8 mouse cellular contexts compared by ENCODE assay signal in the genomic region with DNA sequence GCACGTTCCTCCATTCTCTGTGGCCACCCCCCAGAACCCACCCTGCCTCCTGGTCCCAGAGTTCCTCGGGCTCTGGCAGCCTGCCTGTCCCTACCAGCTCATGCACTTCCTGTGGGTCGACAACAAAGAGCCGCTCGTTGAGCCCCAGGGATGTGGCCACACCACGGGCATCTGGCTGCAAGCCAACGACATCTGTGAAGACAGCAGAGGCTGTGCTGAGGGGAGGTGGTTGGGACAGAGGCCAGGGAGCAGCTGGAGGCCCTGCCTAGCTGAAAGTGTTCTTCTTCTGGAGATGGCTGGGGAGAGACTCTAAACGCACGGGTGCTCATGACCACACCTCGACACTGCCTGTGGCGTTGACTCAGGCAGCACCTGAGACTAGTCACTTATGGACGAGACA. TPM values are rescaled to one million over a fixed set of nuclear protein-coding genes. Genes with fewer than 3 reads are reported as not detected.
DNase-seq lines count a peak whose midpoint lies in the region; ATAC-seq lines count a peak whose summit lies in the region.

No protein-coding gene starts in this region.

- WGBS in heart, embryonic 10.5 days: 33% methylated on average over 12 of the region's 12 CpGs
- 31% methylated on average over 12 of the region's 12 CpGs for WGBS in kidney, embryonic 16.5 days
- WGBS in limb, embryonic 13.5 days: 14% methylated on average over 12 of the region's 12 CpGs
- WGBS in stomach, embryonic 16.5 days: 23% methylated on average over 12 of the region's 12 CpGs

- ATAC-seq in kidney, embryonic 16.5 days (ENCODE audit: low FRiP score, low TSS enrichment): peak; percentile 71
- ATAC-seq in limb, embryonic 13.5 days (ENCODE audit: low FRiP score, low read depth): peak; percentile 83
- peak; percentile 74 for ATAC-seq in stomach, embryonic 16.5 days (ENCODE audit: insufficient read depth, low FRiP score)

- H3K9ac ChIP-seq in kidney, embryonic 16.5 days (replicated peaks; ENCODE audit: low read length): no peak overlapping the region
- H3K9ac ChIP-seq in limb, embryonic 13.5 days: peak overlapping the region; percentile 13; the same call in 1 of the 2 replicates
- H3K9ac ChIP-seq in stomach, embryonic 16.5 days (ENCODE audit: low read length): 0 out of 2 replicates have a peak overlapping the region, but pooled peaks have one; percentile 4

- H3K9me3 ChIP-seq in heart, embryonic 10.5 days: no peaks in the 10 kb centered on the region
- H3K9me3 ChIP-seq in kidney, embryonic 16.5 days (ENCODE audit: low read length): no peaks in the 10 kb centered on the region
- H3K9me3 ChIP-seq in limb, embryonic 13.5 days: no peaks in the 10 kb centered on the region
- H3K9me3 ChIP-seq in stomach, embryonic 16.5 days (replicated peaks; ENCODE audit: control insufficient read depth, low read length): no peaks in the 10 kb centered on the region

- H3K36me3 ChIP-seq in heart, embryonic 10.5 days: peaks cover 19% of the 10 kb centered on the region; the same call in 1 of the 2 replicates
- H3K36me3 ChIP-seq in kidney, embryonic 16.5 days (ENCODE audit: insufficient read depth, low read length): peaks cover 18% of the 10 kb centered on the region; the same call in 1 of the 2 replicates
- H3K36me3 ChIP-seq in limb, embryonic 13.5 days: no peaks in the 10 kb centered on the region
- H3K36me3 ChIP-seq in stomach, embryonic 16.5 days (ENCODE audit: control insufficient read depth, insufficient read depth, low read length): no peaks in the 10 kb centered on the region

- H3K4me3 ChIP-seq in heart, embryonic 10.5 days: no peak overlapping the region
- H3K4me3 ChIP-seq in kidney, embryonic 16.5 days (ENCODE audit: low read length): no peak overlapping the region
- H3K4me3 ChIP-seq in limb, embryonic 13.5 days: no peak overlapping the region
- no peak overlapping the region for H3K4me3 ChIP-seq in stomach, embryonic 16.5 days (replicated peaks; ENCODE audit: low read length)

- no peak overlapping the region for H3K4me2 ChIP-seq in kidney, embryonic 16.5 days (replicated peaks; ENCODE audit: low read depth, low read length)
- H3K4me2 ChIP-seq in limb, embryonic 13.5 days (replicated peaks): peak overlapping the region; percentile 34
- 0 out of 2 replicates have a peak overlapping the region, but pooled peaks have one; percentile 1 for H3K4me2 ChIP-seq in stomach, embryonic 16.5 days (ENCODE audit: low read depth, low read length)

- peak overlapping the region; percentile 72 for H3K27ac ChIP-seq in heart, embryonic 10.5 days
- H3K27ac ChIP-seq in kidney, embryonic 16.5 days (ENCODE audit: low read length): peak overlapping the region; percentile 2; the same call in 1 of the 2 replicates
- H3K27ac ChIP-seq in limb, embryonic 13.5 days: peak overlapping the region; percentile 76
- peak overlapping the region; percentile 48; the same call in 1 of the 2 replicates for H3K27ac ChIP-seq in stomach, embryonic 16.5 days (ENCODE audit: low read length)

- peak; percentile 59 to 72 for DNase-seq in heart, adult 18-20 months
- DNase-seq in heart, postnatal 25 days (ENCODE audit: low spot score): no peak
- DNase-seq in cerebellum, postnatal 4 days (ENCODE audit: low spot score in 2 of 2): peak; percentile 85 to 95
- DNase-seq in heart, embryonic 10.5 days (ENCODE audit: low spot score): peak; percentile 88
- peak; percentile 38 for DNase-seq in neural tube, embryonic 10.5 days (ENCODE audit: extremely low spot score, low spot score)

- intact Hi-C loops in heart, postnatal 25 days (cut with DNase I): no loop called here

- peaks cover 65% of the 10 kb centered on the region for H3K4me1 ChIP-seq in heart, embryonic 10.5 days
- peaks cover 20% of the 10 kb centered on the region for H3K4me1 ChIP-seq in kidney, embryonic 16.5 days (ENCODE audit: insufficient read depth, low read length)
- peaks cover 36% of the 10 kb centered on the region for H3K4me1 ChIP-seq in limb, embryonic 13.5 days
- H3K4me1 ChIP-seq in stomach, embryonic 16.5 days (ENCODE audit: control insufficient read depth, insufficient read depth, low read length): peaks cover 8% of the 10 kb centered on the region

- H3K27me3 ChIP-seq in heart, embryonic 10.5 days (ENCODE audit: insufficient read depth, poor library complexity, severe bottlenecking): no peaks in the 10 kb centered on the region
- no peaks in the 10 kb centered on the region for H3K27me3 ChIP-seq in kidney, embryonic 16.5 days (ENCODE audit: insufficient read depth, low read length)
- H3K27me3 ChIP-seq in limb, embryonic 13.5 days: no peaks in the 10 kb centered on the region
- H3K27me3 ChIP-seq in stomach, embryonic 16.5 days (ENCODE audit: control insufficient read depth, insufficient read depth, low read length): no peaks in the 10 kb centered on the region

RNA-seq across cellular contexts. Expression of a gene that starts 17.1 kb away (rescaled TPM):
- total RNA-seq in heart, adult 18-20 months (2021): 10 to 100 TPM; 21.8 to 23.3 TPM
- 10 to 100 TPM; 20.7 to 26.5 TPM for total RNA-seq in heart, postnatal 25 days (2021)
- 10.2 and 13.4 TPM in 2 replicates for polyA plus RNA-seq in heart, embryonic 10.5 days (2016; fragmentation: Nextera tagmentation; extraction: Ambion mirVana)
- 36.3 and 36.4 TPM in 2 replicates for polyA plus RNA-seq in kidney, embryonic 16.5 days (2015; fragmentation: Nextera tagmentation; extraction: Ambion mirVana)
- polyA plus RNA-seq in limb, embryonic 13.5 days (2015; fragmentation: Nextera tagmentation; extraction: Ambion mirVana): 10.9 and 11.2 TPM in 2 replicates
- polyA plus RNA-seq in stomach, embryonic 16.5 days (2015; fragmentation: Nextera tagmentation; extraction: Ambion mirVana): 9.4 and 12.6 TPM in 2 replicates

RNA-seq across cellular contexts. Expression of a gene that starts 19.6 kb away (rescaled TPM):
- 1 to 10 TPM; 1.3 to 1.8 TPM for total RNA-seq in heart, adult 18-20 months (2021)
- 1 to 10 TPM; 1.4 to 1.8 TPM for total RNA-seq in heart, postnatal 25 days (2021)
- 0.11 and 0.18 TPM in 2 replicates for polyA plus RNA-seq in heart, embryonic 10.5 days (2016; fragmentation: Nextera tagmentation; extraction: Ambion mirVana)
- 0.45 and 0.60 TPM in 2 replicates for polyA plus RNA-seq in kidney, embryonic 16.5 days (2015; fragmentation: Nextera tagmentation; extraction: Ambion mirVana)
- polyA plus RNA-seq in limb, embryonic 13.5 days (2015; fragmentation: Nextera tagmentation; extraction: Ambion mirVana): 2.7 and 3.0 TPM in 2 replicates
- 6.4 and 18.3 TPM in 2 replicates for polyA plus RNA-seq in stomach, embryonic 16.5 days (2015; fragmentation: Nextera tagmentation; extraction: Ambion mirVana)

RNA-seq across cellular contexts. Expression of a gene that starts 27.6 kb away (rescaled TPM):
- total RNA-seq in heart, adult 18-20 months (2021): 10 to 100 TPM; 57.9 to 69.7 TPM
- total RNA-seq in heart, postnatal 25 days (2021): 10 to 100 TPM; 76.5 to 83.0 TPM
- polyA plus RNA-seq in heart, embryonic 10.5 days (2016; fragmentation: Nextera tagmentation; extraction: Ambion mirVana): 32.1 and 41.1 TPM in 2 replicates
- polyA plus RNA-seq in kidney, embryonic 16.5 days (2015; fragmentation: Nextera tagmentation; extraction: Ambion mirVana): 81.7 and 81.9 TPM in 2 replicates
- 39.5 and 41.7 TPM in 2 replicates for polyA plus RNA-seq in limb, embryonic 13.5 days (2015; fragmentation: Nextera tagmentation; extraction: Ambion mirVana)
- polyA plus RNA-seq in stomach, embryonic 16.5 days (2015; fragmentation: Nextera tagmentation; extraction: Ambion mirVana): 36.5 and 39.3 TPM in 2 replicates

RNA-seq across cellular contexts. Expression of a gene that starts 45.1 kb away (rescaled TPM):
- 10 to 100 TPM; 14.5 to 15.7 TPM for total RNA-seq in heart, adult 18-20 months (2021)
- 10 to 100 TPM; 12.8 to 14.3 TPM for total RNA-seq in heart, postnatal 25 days (2021)
- polyA plus RNA-seq in heart, embryonic 10.5 days (2016; fragmentation: Nextera tagmentation; extraction: Ambion mirVana): 24.0 and 27.1 TPM in 2 replicates
- polyA plus RNA-seq in kidney, embryonic 16.5 days (2015; fragmentation: Nextera tagmentation; extraction: Ambion mirVana): 31.0 and 33.0 TPM in 2 replicates
- polyA plus RNA-seq in limb, embryonic 13.5 days (2015; fragmentation: Nextera tagmentation; extraction: Ambion mirVana): 27.5 and 30.8 TPM in 2 replicates
- 20.5 and 20.6 TPM in 2 replicates for polyA plus RNA-seq in stomach, embryonic 16.5 days (2015; fragmentation: Nextera tagmentation; extraction: Ambion mirVana)

Comparison
In these comparisons a context has a peak if more than half of its experiments do, and no peak if none do; other contexts are left out.
1. H3K27ac ChIP-seq: peak in every context shown above with its lines; median percentile 76 in limb, embryonic 13.5 days; 72 in heart, embryonic 10.5 days; 48 in stomach, embryonic 16.5 days; 2 in kidney, embryonic 16.5 days.